Mouse (Mus musculus) hindbrain, embryonic 16.5 days (tissue): ENCODE data around the gene Nudcd3. TPM values are rescaled to one million over a fixed set of nuclear protein-coding genes. Genes with fewer than 3 reads are reported as not detected.

Experiments
- ATAC-seq: fragments of 200-750 bp; cut with Nextera tagmentation; 2 replicates; pipeline ENCODE4 v1.8.0; 2017; ENCODE audit warnings: moderate TSS enrichment, moderate library complexity
- H3K27ac ChIP-seq: fragments of 300-500 bp; sonication (generic); 2 replicates; pipeline ENCODE4 v1.5.1; 2014; ENCODE audit warnings: low read depth, mild to moderate bottlenecking, control low read depth, low read length, moderate library complexity
- H3K27me3 ChIP-seq: fragments of 300-500 bp; sonication (generic); replicated peaks from 2 replicates; pipeline ENCODE4 v1.6.1; 2014; ENCODE audit warnings: low read length; ENCODE audit not compliant: control insufficient read depth, insufficient read depth
- H3K36me3 ChIP-seq: fragments of 300-500 bp; sonication (generic); 2 replicates; pipeline ENCODE4 v1.6.1; 2014; ENCODE audit warnings: mild to moderate bottlenecking, low read length, moderate library complexity, mixed read lengths; ENCODE audit not compliant: control insufficient read depth, insufficient read depth
- H3K4me1 ChIP-seq: fragments of 300-500 bp; sonication (generic); 2 replicates; pipeline ENCODE4 v1.6.1; 2014; ENCODE audit warnings: low read depth, low read length; ENCODE audit not compliant: control insufficient read depth, insufficient read depth
- H3K4me2 ChIP-seq: fragments of 300-500 bp; sonication (generic); 2 replicates; pipeline ENCODE4 v1.6.1; 2014; ENCODE audit warnings: mild to moderate bottlenecking, low read length, control low read depth, moderate library complexity
- H3K4me3 ChIP-seq: fragments of 300-500 bp; sonication (generic); 2 replicates; pipeline ENCODE4 v1.5.1; 2014; ENCODE audit warnings: mild to moderate bottlenecking, low read length, control low read depth, moderate library complexity
- H3K9ac ChIP-seq: fragments of 300-500 bp; sonication (generic); 2 replicates; pipeline ENCODE4 v1.6.1; 2014; ENCODE audit warnings: low read depth, mild to moderate bottlenecking, control low read depth, low read length, moderate library complexity
- H3K9me3 ChIP-seq: fragments of 300-500 bp; sonication (generic); 2 replicates; pipeline ENCODE4 v1.6.1; 2014; ENCODE audit warnings: mild to moderate bottlenecking, low read length, moderate library complexity; ENCODE audit not compliant: control insufficient read depth
- WGBS: fragments of 180-500 bp; shearing (Covaris S2); extraction: QIAGEN DNeasy Blood & Tissue Kit; methylation state at CpG from one replicate; pipeline ENCODE4 v1.1.7; 2014; 5-methylcytosine and 5-hydroxymethylcytosine counted together
- polyA plus RNA-seq: library from polyadenylated mRNA; unstranded; fragments of >200 nt; fragmentation: Nextera tagmentation; extraction: Ambion mirVana; gene quantifications from 2 replicates; pipeline ENCODE4 v1.2.1, GENCODE M21; 2015

The Nudcd3 gene
- polyA plus RNA-seq, 1 experiment from 2014 or later: 71.9 TPM

- H3K36me3 ChIP-seq: no peaks in the 10 kb centered on the region
- H3K27ac ChIP-seq: no peak overlapping the region
- H3K9ac ChIP-seq: no peak overlapping the region
- no peaks in the 10 kb centered on the region for H3K9me3 ChIP-seq
- 67% methylated on average over 5 of the region's 5 CpGs for WGBS
- H3K4me1 ChIP-seq: peaks cover 17% of the 10 kb centered on the region
- H3K27me3 ChIP-seq: no peaks in the 10 kb centered on the region
- no peak overlapping the region for H3K4me2 ChIP-seq
- no peak for ATAC-seq
- no peak overlapping the region for H3K4me3 ChIP-seq
Observed at GRCm38 (mm10) chr11:6156651-6157050, 43.6 kb downstream of the Nudcd3 start.

GRCm38 (mm10) chr11:6154211-6154701 is 46.0 kb downstream of the Nudcd3 start:
- no peaks in the 10 kb centered on the region for H3K27me3 ChIP-seq
- H3K4me1 ChIP-seq: peaks cover 17% of the 10 kb centered on the region
- H3K9ac ChIP-seq: no peak overlapping the region
- no peak for ATAC-seq
- H3K4me2 ChIP-seq: no peak overlapping the region
- no peak overlapping the region for H3K27ac ChIP-seq
- WGBS: 43% methylated on average over 3 of the region's 3 CpGs
- peaks cover 2% of the 10 kb centered on the region; the same call in 1 of the 2 replicates for H3K36me3 ChIP-seq
- H3K4me3 ChIP-seq: no peak overlapping the region
- H3K9me3 ChIP-seq: no peaks in the 10 kb centered on the region

GRCm38 (mm10) chr11:6152864-6153263 is 47.4 kb downstream of the Nudcd3 start:
- Histone ChIP-seq H3K4me3 (no peak overlapping the region), H3K4me2 (no peak overlapping the region), H3K27ac (no peak overlapping the region), H3K27me3 (no peaks in the 10 kb centered on the region), H3K4me1 (peaks cover 17% of the 10 kb centered on the region), H3K36me3 (peaks cover 7% of the 10 kb centered on the region), H3K9ac (no peak overlapping the region), H3K9me3 (no peaks in the 10 kb centered on the region)
- WGBS: 91% methylated on average over 4 of the region's 4 CpGs
- ATAC-seq: no peak

GRCm38 (mm10) chr11:6138233-6138950 is 61.8 kb downstream of the Nudcd3 start:
- Histone ChIP-seq H3K9me3 (no peaks in the 10 kb centered on the region), H3K27me3 (no peaks in the 10 kb centered on the region), H3K36me3 (no peaks in the 10 kb centered on the region), H3K9ac (no peak overlapping the region), H3K4me1 (no peaks in the 10 kb centered on the region), H3K4me3 (no peak overlapping the region), H3K4me2 (no peak overlapping the region), H3K27ac (no peak overlapping the region)
- ATAC-seq: no peak
- 89% methylated on average over 6 of the region's 7 CpGs for WGBS

- H3K4me3 ChIP-seq: no peak overlapping the region
- no peak overlapping the region for H3K9ac ChIP-seq
- H3K4me2 ChIP-seq: no peak overlapping the region
- H3K27me3 ChIP-seq: no peaks in the 10 kb centered on the region
- no peak for ATAC-seq
- H3K9me3 ChIP-seq: no peaks in the 10 kb centered on the region
- H3K4me1 ChIP-seq: no peaks in the 10 kb centered on the region
- 92% methylated on average over 4 of the region's 4 CpGs for WGBS
- H3K27ac ChIP-seq: no peak overlapping the region
- H3K36me3 ChIP-seq: no peaks in the 10 kb centered on the region
Observed at GRCm38 (mm10) chr11:6132886-6133285, 67.3 kb downstream of the Nudcd3 start.

GRCm38 (mm10) chr11:6130578-6130977 is 69.6 kb downstream of the Nudcd3 start:
- no peak for ATAC-seq
- Histone ChIP-seq H3K4me3 (no peak overlapping the region), H3K27ac (no peak overlapping the region), H3K27me3 (no peaks in the 10 kb centered on the region), H3K36me3 (no peaks in the 10 kb centered on the region), H3K9ac (no peak overlapping the region), H3K4me2 (no peak overlapping the region), H3K9me3 (no peaks in the 10 kb centered on the region), H3K4me1 (no peaks in the 10 kb centered on the region)
- 93% methylated on average over 1 of the region's 1 CpGs for WGBS

GRCm38 (mm10) chr11:6123605-6124120 is 76.6 kb downstream of the Nudcd3 start:
- peaks cover 2% of the 10 kb centered on the region; the same call in 1 of the 2 replicates for H3K4me1 ChIP-seq
- no peak overlapping the region for H3K27ac ChIP-seq
- ATAC-seq: no peak
- H3K4me2 ChIP-seq: no peak overlapping the region
- H3K4me3 ChIP-seq: no peak overlapping the region
- no peak overlapping the region for H3K9ac ChIP-seq
- H3K9me3 ChIP-seq: no peaks in the 10 kb centered on the region
- WGBS: 96% methylated on average over 1 of the region's 1 CpGs
- no peaks in the 10 kb centered on the region for H3K27me3 ChIP-seq
- H3K36me3 ChIP-seq: no peaks in the 10 kb centered on the region

GRCm38 (mm10) chr11:6122631-6123030 is 77.6 kb downstream of the Nudcd3 start:
- no peak for ATAC-seq
- no peaks in the 10 kb centered on the region for H3K27me3 ChIP-seq
- H3K4me3 ChIP-seq: no peak overlapping the region
- no peak overlapping the region for H3K9ac ChIP-seq
- H3K4me2 ChIP-seq: no peak overlapping the region
- no peak overlapping the region for H3K27ac ChIP-seq
- H3K4me1 ChIP-seq: peaks cover 2% of the 10 kb centered on the region; the same call in 1 of the 2 replicates
- H3K9me3 ChIP-seq: no peaks in the 10 kb centered on the region
- 96% methylated on average over 5 of the region's 5 CpGs for WGBS
- H3K36me3 ChIP-seq: no peaks in the 10 kb centered on the region

GRCm38 (mm10) chr11:6120596-6120995 is 79.6 kb downstream of the Nudcd3 start:
- no peak overlapping the region for H3K4me3 ChIP-seq
- H3K27me3 ChIP-seq: no peaks in the 10 kb centered on the region
- ATAC-seq: peak; percentile 63
- no peaks in the 10 kb centered on the region for H3K9me3 ChIP-seq
- no peak overlapping the region for H3K9ac ChIP-seq
- no peak overlapping the region for H3K4me2 ChIP-seq
- H3K4me1 ChIP-seq: peaks cover 2% of the 10 kb centered on the region; the same call in 1 of the 2 replicates
- H3K27ac ChIP-seq: peak overlapping the region; percentile 48; the same call in 1 of the 2 replicates
- H3K36me3 ChIP-seq: no peaks in the 10 kb centered on the region
- WGBS: 67% methylated on average over 11 of the region's 11 CpGs
